Mouse (Mus musculus) heart, embryonic 10.5 days (tissue): ENCODE data around the gene Cdc42. TPM values are rescaled to one million over a fixed set of nuclear protein-coding genes. Genes with fewer than 3 reads are reported as not detected.

Experiments used
- polyA plus RNA-seq: library from polyadenylated mRNA; unstranded; fragments of >200 nt; fragmentation: Nextera tagmentation; extraction: Ambion mirVana; gene quantifications from 2 replicates; pipeline ENCODE4 v1.2.1, GENCODE M21; 2016

The Cdc42 gene
- polyA plus RNA-seq, 1 experiment from 2014 or later = 560 TPM

Other genes with a start within 250 kb of the Cdc42 start
- gene Wnt4, start 80.2 kb downstream of the Cdc42 start, polyA plus RNA-seq = 0.96 and 0.98 TPM in 2 replicates
- gene Cela3a, start 52.1 kb upstream of the Cdc42 start, polyA plus RNA-seq = not detected in 2 replicates
- gene Cela3b, start 72.8 kb upstream of the Cdc42 start, polyA plus RNA-seq = not detected in 2 replicates
- not detected in 2 replicates for gene 1700013G24Rik, start 95.6 kb upstream of the Cdc42 start, polyA plus RNA-seq
- 52.0 and 58.9 TPM in 2 replicates for gene Hspg2, start 111.0 kb upstream of the Cdc42 start, polyA plus RNA-seq
- 0.39 TPM in 1 of 2 replicates, not detected in the other for gene Ldlrad2, start 216.8 kb upstream of the Cdc42 start, polyA plus RNA-seq
- gene Usp48, start 236.0 kb upstream of the Cdc42 start, polyA plus RNA-seq = 47.7 and 56.9 TPM in 2 replicates